Mouse (Mus musculus) intestine, postnatal 0 days (tissue): ENCODE results near the gene Krt18. TPM values are rescaled to one million over a fixed set of nuclear protein-coding genes. Genes with fewer than 3 reads are reported as not detected.

Experiments
- ATAC-seq: fragments of 200-750 bp; cut with Nextera tagmentation; 2 replicates; pipeline ENCODE4 v1.8.0; 2017; ENCODE audit warnings: mild to moderate bottlenecking, moderate TSS enrichment, moderate library complexity
- H3K27ac ChIP-seq: fragments of 300-500 bp; sonication (generic); 2 replicates; pipeline ENCODE4 v1.5.1; 2014; ENCODE audit warnings: mild to moderate bottlenecking, low read depth, low read length, moderate library complexity
- H3K27me3 ChIP-seq: fragments of 300-500 bp; sonication (generic); replicated peaks from 2 replicates; pipeline ENCODE4 v1.6.1; 2014; ENCODE audit warnings: low read length, mixed read lengths; ENCODE audit not compliant: control insufficient read depth, insufficient read depth
- H3K36me3 ChIP-seq: fragments of 300-500 bp; sonication (generic); 2 replicates; pipeline ENCODE4 v1.6.1; 2014; ENCODE audit warnings: mild to moderate bottlenecking, moderate library complexity; ENCODE audit not compliant: control insufficient read depth, insufficient read depth
- H3K4me1 ChIP-seq: fragments of 300-500 bp; sonication (generic); replicated peaks from 2 replicates; pipeline ENCODE4 v1.6.1; 2014; ENCODE audit warnings: antibody characterized with exemption, low read length, mixed read lengths; ENCODE audit not compliant: control insufficient read depth, insufficient read depth
- H3K4me2 ChIP-seq: fragments of 300-500 bp; sonication (generic); replicated peaks from 2 replicates; pipeline ENCODE4 v1.6.1; 2014; ENCODE audit warnings: low read depth, mild to moderate bottlenecking, moderate library complexity
- H3K4me3 ChIP-seq: fragments of 300-500 bp; sonication (generic); 2 replicates; pipeline ENCODE4 v1.5.1; 2014; ENCODE audit warnings: low read depth, low read length
- H3K9ac ChIP-seq: fragments of 300-500 bp; sonication (generic); 2 replicates; pipeline ENCODE4 v1.6.1; 2014; ENCODE audit warnings: mild to moderate bottlenecking, low read depth, low read length
- H3K9me3 ChIP-seq: fragments of 300-500 bp; sonication (generic); 2 replicates; pipeline ENCODE4 v1.6.1; 2016; ENCODE audit warnings: mixed run types; ENCODE audit not compliant: control insufficient read depth
- CTCF ChIP-seq: sonication (generic); IDR thresholded peaks from 2 replicates; pipeline ENCODE4 v1.5.1; 2016; ENCODE audit warnings: low read depth, mild to moderate bottlenecking, control low read depth, antibody characterized with exemption, moderate library complexity
- WGBS: fragments of 180-500 bp; shearing (Covaris S2); extraction: QIAGEN DNeasy Blood & Tissue Kit; methylation state at CpG from one replicate; pipeline ENCODE4 v1.1.7; 2014; 5-methylcytosine and 5-hydroxymethylcytosine counted together
- polyA plus RNA-seq: library from polyadenylated mRNA; unstranded; fragments of >200 nt; fragmentation: Nextera tagmentation; extraction: Ambion mirVana; gene quantifications from 2 replicates; pipeline ENCODE4 v1.2.1, GENCODE M21; 2015

The Krt18 gene
- polyA plus RNA-seq, 1 experiment from 2014 or later = 368 TPM

DNA sequence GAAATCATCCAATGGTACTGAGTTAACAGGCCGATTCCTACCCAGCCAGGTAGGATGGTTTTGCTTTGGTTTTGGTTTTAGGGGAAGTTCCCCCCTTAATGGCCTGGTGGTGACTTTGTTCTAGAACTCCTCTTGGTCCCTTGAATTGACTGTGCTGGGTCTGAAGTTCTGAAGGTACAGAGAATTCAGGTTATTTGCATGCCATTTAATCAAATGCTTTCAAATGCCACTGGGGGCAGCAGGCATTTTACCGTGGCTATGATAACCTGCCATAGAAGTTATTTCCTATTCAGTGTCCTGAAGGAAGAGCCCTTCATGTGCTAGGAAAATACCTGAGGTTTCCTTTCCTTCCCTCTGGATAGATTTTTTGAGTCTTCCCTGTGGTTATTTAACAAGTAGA is 52.4 kb downstream of the Krt18 start:
- Histone ChIP-seq H3K36me3 (peaks cover 20% of the 10 kb centered on the region), H3K4me3 (no peak overlapping the region), H3K4me1 (no peaks in the 10 kb centered on the region), H3K27ac (no peak overlapping the region), H3K4me2 (no peak overlapping the region), H3K27me3 (no peaks in the 10 kb centered on the region), H3K9ac (no peak overlapping the region), H3K9me3 (no peaks in the 10 kb centered on the region)
- 62% methylated on average over 2 of the region's 2 CpGs for WGBS
- TF ChIP-seq CTCF = peak; percentile 48
- no peak for ATAC-seq

Other genes starting within 250 kb of the Krt18 start
- gene Krt72, start 241.7 kb upstream of the Krt18 start, polyA plus RNA-seq = not detected in 2 replicates
- not detected in 2 replicates for gene Krt73, start 225.8 kb upstream of the Krt18 start, polyA plus RNA-seq
- not detected in 2 replicates for gene Krt2, start 210.0 kb upstream of the Krt18 start, polyA plus RNA-seq
- gene Krt1, start 177.4 kb upstream of the Krt18 start, polyA plus RNA-seq = 0.50 and 0.55 TPM in 2 replicates
- not detected in 2 replicates for gene Krt77, start 158.5 kb upstream of the Krt18 start, polyA plus RNA-seq
- gene Krt76, start 135.3 kb upstream of the Krt18 start, polyA plus RNA-seq = not detected in 2 replicates
- 0.17 TPM in 1 of 2 replicates, not detected in the other for gene Krt4, start 103.4 kb upstream of the Krt18 start, polyA plus RNA-seq
- gene Krt79, start 87.9 kb upstream of the Krt18 start, polyA plus RNA-seq = 0.21 and 0.27 TPM in 2 replicates
- gene Krt78, start 73.9 kb upstream of the Krt18 start, polyA plus RNA-seq = 0.03 and 0.07 TPM in 2 replicates
- 940 and 1,037 TPM in 2 replicates for gene Krt8, start 23.7 kb upstream of the Krt18 start, polyA plus RNA-seq
- 47.8 and 53.0 TPM in 2 replicates for gene Eif4b, start 45.6 kb downstream of the Krt18 start, polyA plus RNA-seq
- gene Tns2, start 72.2 kb downstream of the Krt18 start, polyA plus RNA-seq = 11.7 and 15.0 TPM in 2 replicates
- 26.3 and 26.7 TPM in 2 replicates for gene Spryd3, start 108.1 kb downstream of the Krt18 start, polyA plus RNA-seq
- 27.8 and 29.1 TPM in 2 replicates for gene Igfbp6, start 116.2 kb downstream of the Krt18 start, polyA plus RNA-seq
- 52.7 and 56.7 TPM in 2 replicates for gene Soat2, start 122.3 kb downstream of the Krt18 start, polyA plus RNA-seq
- gene Zfp740, start 175.1 kb downstream of the Krt18 start, polyA plus RNA-seq = 14.1 and 16.0 TPM in 2 replicates
- 22.8 and 26.8 TPM in 2 replicates for gene Csad, start 176.5 kb downstream of the Krt18 start, polyA plus RNA-seq
- 2.6 and 2.9 TPM in 2 replicates for gene Itgb7, start 203.8 kb downstream of the Krt18 start, polyA plus RNA-seq
- gene Rarg, start 229.3 kb downstream of the Krt18 start, polyA plus RNA-seq = 5.9 and 7.3 TPM in 2 replicates
- 0.07 TPM in 1 of 2 replicates, not detected in the other for gene Gm9918, start 242.4 kb downstream of the Krt18 start, polyA plus RNA-seq